Mouse (Mus musculus) myocyte (in vitro differentiated cells): ENCODE measurements around the gene Ptprd.

Experiments
- CEBPB ChIP-seq: IDR thresholded peaks from 2 replicates; pipeline ENCODE4 v1.6.1; 2011; ENCODE audit warnings: mild to moderate bottlenecking, moderate library complexity; ENCODE audit not compliant: poor library complexity, insufficient read depth, severe bottlenecking
- MAX ChIP-seq: IDR thresholded peaks from one replicate; pipeline ENCODE4 v1.6.1; 2011; ENCODE audit warnings: low read depth, mild to moderate bottlenecking, control low read depth
- MYOG ChIP-seq, 3 experiments: IDR thresholded peaks; one replicate each; pipeline ENCODE4 v1.6.1; 2011; ENCODE audit warnings: control low read depth in 2 of 3, low read depth in 2 of 3, mild to moderate bottlenecking in 2 of 3; ENCODE audit not compliant: insufficient read length in 2 of 3, control insufficient read depth in 1 of 3, insufficient read depth in 1 of 3
- POLR2A ChIP-seq: IDR thresholded peaks from one replicate; pipeline ENCODE4 v1.6.1; 2011; ENCODE audit warnings: low read depth, mild to moderate bottlenecking, control low read depth, moderate library complexity; ENCODE audit not compliant: insufficient read length

- TF ChIP-seq POLR2A (no peak), MAX (no peak), CEBPB (no peak), MYOG (IDR thresholded peaks at IDR 0.05; ENCODE audit: control insufficient read depth in 1 of 3, insufficient read depth in 1 of 3, insufficient read length in 2 of 3, low read depth in 2 of 3) (no peak)
Observed at GRCm38 (mm10) chr4:76438496-76439079, 1773.2 kb downstream of the Ptprd start.
